Mouse (Mus musculus) kidney, postnatal 0 days (tissue): ENCODE measurements around the gene Gprc5a. TPM values are rescaled to one million over a fixed set of nuclear protein-coding genes. Genes with fewer than 3 reads are reported as not detected.

Source experiments
- ATAC-seq: fragments of 200-750 bp; cut with Nextera tagmentation; replicated peaks from 2 replicates; pipeline ENCODE4 v1.8.0; 2017; ENCODE audit warnings: low read depth, moderate number of reproducible peaks, moderate TSS enrichment, moderate library complexity; ENCODE audit not compliant: low FRiP score
- DNase-seq: peaks from one replicate; pipeline ENCODE4 v3.0.0-alpha.2; 2016; ENCODE audit warnings: low spot score
- H3K27ac ChIP-seq: fragments of 300-500 bp; sonication (generic); 2 replicates; pipeline ENCODE4 v1.5.1; 2014; ENCODE audit warnings: mild to moderate bottlenecking
- H3K27me3 ChIP-seq: fragments of 300-500 bp; sonication (generic); 2 replicates; pipeline ENCODE4 v1.6.1; 2014; ENCODE audit warnings: low read length, mixed read lengths; ENCODE audit not compliant: insufficient read depth
- H3K36me3 ChIP-seq: fragments of 300-500 bp; sonication (generic); 2 replicates; pipeline ENCODE4 v1.6.1; 2014; ENCODE audit warnings: low read length, mixed read lengths; ENCODE audit not compliant: insufficient read depth
- H3K4me1 ChIP-seq: fragments of 300-500 bp; sonication (generic); replicated peaks from 2 replicates; pipeline ENCODE4 v1.6.1; 2014; ENCODE audit warnings: antibody characterized with exemption, low read length, mixed read lengths; ENCODE audit not compliant: insufficient read depth
- H3K4me2 ChIP-seq: fragments of 300-500 bp; sonication (generic); 2 replicates; pipeline ENCODE4 v1.6.1; 2014; ENCODE audit warnings: mild to moderate bottlenecking, low read length, moderate library complexity, mixed read lengths
- H3K4me3 ChIP-seq: fragments of 300-500 bp; sonication (generic); replicated peaks from 2 replicates; pipeline ENCODE4 v1.5.1; 2014; ENCODE audit warnings: low read depth, low read length
- H3K9ac ChIP-seq: fragments of 300-500 bp; sonication (generic); 2 replicates; pipeline ENCODE4 v1.6.1; 2014; ENCODE audit warnings: low read depth, low read length
- H3K9me3 ChIP-seq: fragments of 300-500 bp; sonication (generic); replicated peaks from 2 replicates; pipeline ENCODE4 v1.6.1; 2016; ENCODE audit warnings: low read length, inconsistent platforms, mixed read lengths
- CTCF ChIP-seq: IDR thresholded peaks from 2 replicates; pipeline ENCODE4 v1.5.1; 2016; ENCODE audit warnings: antibody characterized with exemption, low read depth, mild to moderate bottlenecking, moderate library complexity
- WGBS: fragments of 180-500 bp; shearing (Covaris S2); extraction: QIAGEN DNeasy Blood & Tissue Kit; methylation state at CpG from one replicate; pipeline ENCODE4 v1.1.7; 2014; 5-methylcytosine and 5-hydroxymethylcytosine counted together
- polyA plus RNA-seq: library from polyadenylated mRNA; unstranded; fragments of >200 nt; fragmentation: Nextera tagmentation; extraction: Ambion mirVana; gene quantifications from 2 replicates; pipeline ENCODE4 v1.2.1, GENCODE M21; 2015

The Gprc5a gene
- polyA plus RNA-seq, 1 experiment from 2014 or later, result 15.7 TPM

- no peaks in the 10 kb centered on the region for H3K9me3 ChIP-seq
- DNase-seq (no peak), ATAC-seq (no peak)
- no peaks in the 10 kb centered on the region for H3K4me1 ChIP-seq
- no peak overlapping the region for H3K9ac ChIP-seq
- no peak overlapping the region for H3K27ac ChIP-seq
- WGBS, result 51% methylated on average over 5 of the region's 5 CpGs
- no peaks in the 10 kb centered on the region for H3K36me3 ChIP-seq
- no peak for TF ChIP-seq CTCF
- H3K4me2 ChIP-seq, result no peak overlapping the region
- no peak overlapping the region for H3K4me3 ChIP-seq
- H3K27me3 ChIP-seq, result no peaks in the 10 kb centered on the region
Measured at GRCm38 (mm10) chr6:135124755-135125380, 59.4 kb downstream of the Gprc5a start.

GRCm38 (mm10) chr6:135133086-135133485, 67.6 kb downstream of the Gprc5a start:
- 78% methylated on average over 7 of the region's 7 CpGs for WGBS
- Histone ChIP-seq H3K9ac (no peak overlapping the region), H3K4me1 (peaks cover 8% of the 10 kb centered on the region), H3K36me3 (no peaks in the 10 kb centered on the region), H3K4me3 (no peak overlapping the region), H3K27ac (no peak overlapping the region), H3K4me2 (no peak overlapping the region), H3K27me3 (no peaks in the 10 kb centered on the region), H3K9me3 (no peaks in the 10 kb centered on the region)
- TF ChIP-seq CTCF, result no peak
- ATAC-seq, result no peak
- DNase-seq, result no peak

GRCm38 (mm10) chr6:135133486-135133885, 68.0 kb downstream of the Gprc5a start:
- no peak overlapping the region for H3K27ac ChIP-seq
- H3K9ac ChIP-seq, result no peak overlapping the region
- no peak overlapping the region for H3K4me2 ChIP-seq
- WGBS, result 93% methylated on average over 9 of the region's 9 CpGs
- H3K36me3 ChIP-seq, result no peaks in the 10 kb centered on the region
- no peaks in the 10 kb centered on the region for H3K27me3 ChIP-seq
- peaks cover 12% of the 10 kb centered on the region for H3K4me1 ChIP-seq
- no peak for TF ChIP-seq CTCF
- H3K4me3 ChIP-seq, result no peak overlapping the region
- DNase-seq (no peak), ATAC-seq (no peak)
- H3K9me3 ChIP-seq, result no peaks in the 10 kb centered on the region

Other genes starting within 250 kb of the Gprc5a start
- gene Crebl2, start 235.5 kb upstream of the Gprc5a start, polyA plus RNA-seq, result 5.2 and 5.6 TPM in 2 replicates
- 11.1 and 12.1 TPM in 2 replicates for gene Gpr19, start 167.1 kb upstream of the Gprc5a start, polyA plus RNA-seq
- gene Cdkn1b, start 145.2 kb upstream of the Gprc5a start, polyA plus RNA-seq, result 25.1 and 25.9 TPM in 2 replicates
- 4.4 and 4.5 TPM in 2 replicates for gene Apold1, start 83.9 kb upstream of the Gprc5a start, polyA plus RNA-seq
- 85.9 and 91.6 TPM in 2 replicates for gene Ddx47, start 54.0 kb upstream of the Gprc5a start, polyA plus RNA-seq
- 0.08 TPM in 1 of 2 replicates, not detected in the other for gene Gprc5d, start 52.6 kb downstream of the Gprc5a start, polyA plus RNA-seq
- 31.8 and 34.8 TPM in 2 replicates for gene Fam234b, start 132.3 kb downstream of the Gprc5a start, polyA plus RNA-seq
- gene Hebp1, start 132.4 kb downstream of the Gprc5a start, polyA plus RNA-seq, result 48.0 and 52.3 TPM in 2 replicates
- 0.37 and 0.62 TPM in 2 replicates for gene Gsg1, start 188.7 kb downstream of the Gprc5a start, polyA plus RNA-seq
- gene Pbp2, start 244.8 kb downstream of the Gprc5a start, polyA plus RNA-seq, result 0.20 and 0.42 TPM in 2 replicates